Comparison of ENCODE assay signal across 8 mouse cellular contexts in the genomic region with DNA sequence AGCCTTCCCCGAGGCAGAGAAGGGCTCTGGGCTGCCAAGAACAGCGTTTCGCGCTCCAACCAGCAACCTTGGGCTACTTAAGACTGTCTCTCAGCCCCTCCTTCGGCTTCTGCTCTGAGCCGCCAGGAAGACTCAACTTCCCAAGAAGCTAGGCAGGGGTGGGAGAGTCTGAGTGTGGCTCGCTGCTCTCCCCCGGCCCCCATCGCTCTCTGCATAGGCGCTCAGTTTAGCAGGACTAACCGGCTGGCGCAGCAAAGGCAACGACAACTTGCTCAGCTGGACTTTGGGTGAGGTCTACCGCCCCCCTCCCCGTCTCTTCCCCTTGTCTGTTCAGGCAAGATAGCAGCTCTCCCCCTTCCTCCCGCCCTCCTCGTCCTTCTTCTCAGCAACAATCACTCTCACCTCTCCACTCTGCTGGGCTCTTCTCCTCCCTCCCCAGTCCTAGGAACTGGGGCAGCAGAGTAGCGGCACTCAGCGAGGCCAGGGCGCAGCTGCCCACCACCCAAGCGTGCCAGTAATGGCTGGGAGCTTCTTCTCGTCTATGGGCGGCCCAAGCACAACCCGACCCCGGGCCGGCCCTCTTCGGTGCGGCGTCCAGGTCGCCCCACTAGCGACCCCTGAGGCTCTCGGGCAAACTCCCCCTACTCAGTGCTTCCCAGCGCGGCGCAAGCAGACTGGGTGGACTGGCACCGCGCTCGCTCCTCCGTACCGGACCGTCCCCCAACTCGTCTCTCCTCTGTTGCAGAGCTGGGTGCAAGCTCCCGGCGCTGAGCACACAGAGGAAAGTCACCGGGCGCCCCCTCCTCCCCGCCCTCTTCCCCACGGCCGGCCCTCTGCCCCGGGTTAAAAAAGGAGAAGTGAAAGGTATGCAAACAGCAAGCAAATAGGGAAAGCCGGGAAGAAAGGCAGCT. TPM values are rescaled to one million over a fixed set of nuclear protein-coding genes. Genes with fewer than 3 reads are reported as not detected.
DNase-seq lines count a peak whose midpoint lies in the region; ATAC-seq and TF ChIP-seq lines count a peak whose summit lies in the region.

No protein-coding gene starts in this region.

- TF ChIP-seq POLR2A in kidney, adult 2 months (IDR thresholded peaks at IDR 0.05; ENCODE audit: low read depth, low read length): no peak

- H3K4me3 ChIP-seq in kidney, adult 2 months (ENCODE audit: insufficient read depth, low read depth, low read length): peak overlapping the region; percentile 50
- peak overlapping the region; percentile 86 for H3K4me3 ChIP-seq in heart, embryonic 16.5 days (ENCODE audit: low read length)
- H3K4me3 ChIP-seq in limb, embryonic 12.5 days (replicated peaks): peak overlapping the region; percentile 57

- H3K4me2 ChIP-seq in heart, embryonic 16.5 days (ENCODE audit: low read depth, low read length): peak overlapping the region; percentile 69
- H3K4me2 ChIP-seq in limb, embryonic 12.5 days: peak overlapping the region; percentile 96

- H3K36me3 ChIP-seq in kidney, adult 2 months (ENCODE audit: control insufficient read depth, insufficient read depth, low read length): no peaks in the 10 kb centered on the region
- H3K36me3 ChIP-seq in heart, embryonic 16.5 days (ENCODE audit: control insufficient read depth, insufficient read depth): no peaks in the 10 kb centered on the region
- H3K36me3 ChIP-seq in limb, embryonic 12.5 days: no peaks in the 10 kb centered on the region

- ATAC-seq in heart, embryonic 16.5 days (replicated peaks; ENCODE audit: extremely low read depth, insufficient read depth, low FRiP score): peak; percentile 43
- peak; percentile 33 for ATAC-seq in limb, embryonic 12.5 days (ENCODE audit: insufficient number of reproducible peaks, insufficient read depth, low FRiP score, low TSS enrichment, low read depth)
- 0 out of 2 replicates have a peak, but pooled peaks have one; percentile 13 for ATAC-seq in neutrophil, adult 5-6 weeks (ENCODE audit: extremely low read depth, insufficient number of reproducible peaks, low FRiP score, poor library complexity, severe bottlenecking)

- H3K4me1 ChIP-seq in kidney, adult 2 months (ENCODE audit: control insufficient read depth, insufficient read depth, low read length): no peaks in the 10 kb centered on the region
- peaks cover 19% of the 10 kb centered on the region for H3K4me1 ChIP-seq in heart, embryonic 16.5 days (ENCODE audit: control insufficient read depth, insufficient read depth, low read length)
- H3K4me1 ChIP-seq in limb, embryonic 12.5 days (replicated peaks): peaks cover 50% of the 10 kb centered on the region

- H3K9ac ChIP-seq in heart, embryonic 16.5 days (ENCODE audit: low read length): peak overlapping the region; percentile 90
- peak overlapping the region; percentile 52 for H3K9ac ChIP-seq in limb, embryonic 12.5 days (replicated peaks)

- H3K9me3 ChIP-seq in heart, embryonic 16.5 days (replicated peaks; ENCODE audit: control insufficient read depth, low read length): no peaks in the 10 kb centered on the region
- no peaks in the 10 kb centered on the region for H3K9me3 ChIP-seq in limb, embryonic 12.5 days

- H3K27ac ChIP-seq in kidney, adult 2 months (ENCODE audit: insufficient read depth, low read depth, low read length): peak overlapping the region; percentile 8; the same call in 1 of the 2 replicates
- H3K27ac ChIP-seq in heart, embryonic 16.5 days (ENCODE audit: low read length): peak overlapping the region; percentile 98
- no peak overlapping the region for H3K27ac ChIP-seq in limb, embryonic 12.5 days

- peaks cover 5% of the 10 kb centered on the region for H3K27me3 ChIP-seq in kidney, adult 2 months (replicated peaks; ENCODE audit: control insufficient read depth, insufficient read depth, low read length)
- 0 out of 2 replicates have a peak, but pooled peaks cover under 1% of the 10 kb centered on the region for H3K27me3 ChIP-seq in heart, embryonic 16.5 days (ENCODE audit: control insufficient read depth, insufficient read depth, low read length)
- H3K27me3 ChIP-seq in limb, embryonic 12.5 days: peaks cover 78% of the 10 kb centered on the region

- WGBS in kidney, adult 2 months: 2% methylated on average over 50 of the region's 51 CpGs
- 1% methylated on average over 51 of the region's 51 CpGs for WGBS in heart, embryonic 16.5 days
- WGBS in limb, embryonic 12.5 days: under 1% methylated on average over 51 of the region's 51 CpGs

- TF ChIP-seq CTCF in kidney, adult 2 months (conservative IDR thresholded peaks at IDR 0.05; ENCODE audit: insufficient read depth, insufficient read length, low read depth, low read length): no peak

- no peak for DNase-seq in kidney, adult 2 months
- DNase-seq in kidney, postnatal 25 days: no peak
- peak; percentile 56 to 62 for DNase-seq in cerebellum, postnatal 25 days
- DNase-seq in frontal cortex, postnatal 10 days (ENCODE audit: low spot score in 2 of 2): no peak
- no peak for DNase-seq in spleen, postnatal 14 days (ENCODE audit: low spot score in 2 of 2)

RNA-seq across cellular contexts. Expression of gene Prox1, which starts 1.5 kb away (rescaled TPM):
- 2.7 and 3.7 TPM in 2 replicates for polyA plus RNA-seq in kidney, adult 2 months (2012; rRNA removed)
- polyA plus RNA-seq in heart, embryonic 16.5 days (2015; fragmentation: Nextera tagmentation; extraction: Ambion mirVana): 16.4 and 17.7 TPM in 2 replicates
- 2.7 and 4.7 TPM in 2 replicates for polyA plus RNA-seq in limb, embryonic 12.5 days (2016; fragmentation: Nextera tagmentation; extraction: Ambion mirVana)
- total RNA-seq in neutrophil, adult 5-6 weeks (2017): 0.12 TPM in 1 of 2 replicates, not detected in the other

Comparison
In these comparisons a context has a peak if more than half of its experiments do, and no peak if none do; other contexts are left out.
1. DNase-seq: peak in cerebellum, postnatal 25 days (2 of 2); none in kidney, adult 2 months (single experiment), kidney, postnatal 25 days (0 of 2), frontal cortex, postnatal 10 days (0 of 2) and spleen, postnatal 14 days (0 of 2).
2. Peak in every context shown above with its lines, with median percentiles within 50 percentile points of each other: H3K4me3 ChIP-seq and ATAC-seq.